Mouse (Mus musculus) 3T3-L1 (cell line): ENCODE measurements around the gene Schip1.
A peak's percentile ranks its signal among the peaks of the same experiment; 100 is the strongest.

Experiments
- DNase-seq: peaks from one replicate; pipeline ENCODE4 v3.0.0-alpha.2; 2015; ENCODE audit warnings: low read depth, low spot score

Schip1 gene

DNA sequence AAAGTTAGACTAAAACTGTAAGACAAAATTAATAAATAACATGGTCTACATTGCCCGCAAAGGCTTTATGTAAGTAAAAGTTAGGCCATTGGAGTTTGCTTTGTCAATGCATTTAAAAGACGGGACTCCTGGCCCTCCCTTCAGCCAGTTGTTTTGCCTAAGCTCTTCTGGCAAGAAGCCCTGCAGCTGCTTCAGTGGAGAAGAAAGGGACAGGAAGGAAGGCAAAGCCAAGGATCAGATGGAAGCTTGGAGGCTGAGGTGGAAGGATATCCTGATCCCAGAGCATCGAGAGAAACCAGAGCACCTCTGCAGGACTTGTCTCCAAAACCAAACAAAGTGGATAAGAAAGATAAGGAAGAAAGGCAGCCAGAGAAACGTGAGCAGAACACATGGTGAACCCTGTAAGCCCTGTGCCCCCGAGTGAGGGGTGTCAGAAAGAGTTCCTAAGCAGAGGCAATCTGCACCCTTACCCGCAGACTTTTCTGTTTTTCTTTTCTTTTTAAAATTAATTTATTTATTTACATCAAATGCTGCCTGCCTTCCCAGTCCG is 442.2 kb downstream of the Schip1 start:
- peak; percentile 48 for DNase-seq

- DNase-seq, result peak; percentile 99
Measured at GRCm38 (mm10) chr3:68508629-68509028, 444.0 kb downstream of the Schip1 start.

DNA sequence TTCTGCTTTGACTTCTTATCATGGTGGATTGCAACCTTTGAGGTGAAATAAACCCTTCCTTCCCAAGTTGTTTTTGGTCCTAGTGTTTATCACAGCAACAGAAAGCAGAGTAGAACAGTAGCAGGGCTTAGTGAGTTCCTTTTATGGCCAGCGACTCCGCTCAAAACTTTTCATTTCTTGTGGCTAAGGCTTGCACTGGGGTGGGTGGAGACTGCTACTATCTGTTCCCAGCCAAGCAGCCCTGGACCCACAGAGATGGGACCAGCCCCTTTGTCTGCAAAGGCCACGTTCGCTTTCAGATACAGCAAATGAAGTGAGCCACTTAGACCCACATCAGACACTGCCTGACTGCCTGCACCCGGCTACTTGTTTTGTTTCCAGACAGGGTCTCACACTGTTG is 446.3 kb downstream of the Schip1 start:
- no peak for DNase-seq

DNA sequence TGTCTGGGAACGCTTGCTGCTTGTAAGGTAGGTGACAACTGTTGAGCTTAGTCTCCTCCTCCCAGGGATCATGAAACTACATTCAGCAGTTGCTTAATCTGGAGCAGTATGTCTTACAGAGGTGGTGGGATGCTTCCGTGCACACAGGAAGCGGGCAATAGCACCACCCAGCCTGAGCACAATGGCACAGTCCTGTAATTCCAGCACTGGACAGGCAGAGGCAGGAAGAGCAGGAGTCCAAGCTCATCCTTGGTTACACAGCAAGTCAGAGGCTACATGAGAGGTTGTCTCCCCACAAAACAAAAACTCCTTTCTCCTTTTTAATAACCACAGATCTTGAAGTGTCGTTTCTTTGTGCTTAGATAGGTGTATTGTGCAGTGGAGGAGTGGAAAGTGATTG is 447.1 kb downstream of the Schip1 start:
- no peak for DNase-seq

- DNase-seq, result no peak
Measured at GRCm38 (mm10) chr3:68512327-68512726, 447.7 kb downstream of the Schip1 start.

DNA sequence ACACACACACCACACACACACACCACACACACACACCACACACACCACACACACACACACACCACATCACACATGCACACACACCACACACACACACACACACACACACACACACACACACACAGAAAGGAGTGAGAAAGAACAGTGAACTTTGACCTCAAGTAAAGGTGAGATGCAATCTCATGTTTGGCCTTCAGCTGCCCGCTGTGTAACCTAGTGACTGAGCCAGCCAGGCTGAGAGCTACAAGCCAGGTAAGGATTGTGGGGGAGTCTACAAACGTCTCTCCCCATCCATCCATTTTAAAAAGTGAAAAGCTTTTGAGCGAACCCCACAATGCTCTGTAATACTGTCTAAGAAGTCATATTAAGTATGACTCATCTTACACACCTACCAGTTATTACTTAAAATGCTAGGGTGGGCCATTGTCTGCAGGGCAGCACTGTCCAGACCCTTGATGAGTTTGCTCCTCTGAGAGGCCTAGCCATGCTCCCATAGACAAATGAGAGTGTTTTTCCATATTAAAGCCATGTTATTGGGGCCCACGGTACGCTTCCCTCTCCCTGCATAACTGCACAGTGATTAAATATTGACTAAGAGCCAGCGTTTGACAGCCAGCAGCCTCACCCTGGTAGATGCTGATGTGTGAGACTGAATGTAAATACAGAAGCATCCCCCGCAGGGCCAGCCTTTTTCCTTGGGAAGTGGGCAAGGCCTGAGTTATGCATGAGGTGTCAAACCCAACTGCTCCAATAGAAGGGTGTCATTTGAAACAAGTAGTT is 448.9 kb downstream of the Schip1 start:
- DNase-seq, result no peak

- no peak for DNase-seq
Measured at GRCm38 (mm10) chr3:68514120-68514497, 449.5 kb downstream of the Schip1 start.

DNA sequence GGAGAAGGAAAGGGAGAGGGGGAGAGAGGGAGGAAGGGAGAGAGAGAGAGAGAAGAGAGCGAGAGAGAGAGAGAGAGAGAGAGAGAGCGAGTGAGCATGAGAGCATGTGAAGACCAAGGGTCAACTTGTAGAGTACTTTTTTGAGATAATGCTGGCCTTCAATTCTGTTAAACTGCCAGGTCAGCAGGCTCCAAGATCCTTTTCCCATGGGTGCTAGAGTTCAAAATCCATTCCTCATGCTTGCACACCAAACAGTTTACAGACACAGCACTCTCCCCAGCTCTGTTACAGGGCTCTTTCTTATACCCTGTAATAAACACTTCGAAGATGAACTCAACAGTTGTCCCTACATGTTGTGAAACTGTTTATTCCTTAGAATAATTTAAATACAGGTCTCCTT is 450.1 kb downstream of the Schip1 start:
- no peak for DNase-seq

DNA sequence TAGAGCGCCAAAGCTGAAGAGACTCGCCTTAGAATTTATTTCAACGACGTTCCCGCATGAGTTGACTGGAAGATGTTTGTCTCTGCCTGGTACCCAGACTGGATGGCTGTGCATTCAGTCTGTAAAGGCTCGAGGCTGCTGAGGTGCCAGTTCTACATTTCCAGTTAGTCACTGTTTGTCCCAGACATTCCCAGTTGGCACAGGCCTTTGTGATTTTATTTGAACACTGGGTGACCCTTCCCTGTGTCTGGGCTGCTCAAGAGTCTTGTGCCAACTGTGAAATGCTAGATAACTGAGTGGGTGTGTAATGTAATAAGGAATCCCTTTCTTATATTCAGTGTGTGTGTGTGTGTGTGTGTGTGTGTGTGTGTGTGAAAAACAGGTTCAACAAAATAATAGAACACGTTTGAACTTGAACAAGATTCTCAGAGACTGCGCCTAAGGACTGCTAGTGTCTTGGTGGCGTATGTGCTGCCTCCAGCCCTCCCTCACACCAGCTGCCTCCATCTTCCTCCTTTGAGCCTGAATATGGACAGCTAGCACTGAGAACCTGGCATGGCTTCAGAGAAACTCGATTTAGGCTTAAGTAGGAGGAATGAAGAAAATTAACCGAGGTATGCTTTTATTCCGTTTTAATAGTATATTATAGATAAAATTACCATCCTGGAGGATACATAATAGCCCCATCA is 451.9 kb downstream of the Schip1 start:
- no peak for DNase-seq

GRCm38 (mm10) chr3:68517236-68517635 is 452.6 kb downstream of the Schip1 start:
- DNase-seq, result no peak

DNA sequence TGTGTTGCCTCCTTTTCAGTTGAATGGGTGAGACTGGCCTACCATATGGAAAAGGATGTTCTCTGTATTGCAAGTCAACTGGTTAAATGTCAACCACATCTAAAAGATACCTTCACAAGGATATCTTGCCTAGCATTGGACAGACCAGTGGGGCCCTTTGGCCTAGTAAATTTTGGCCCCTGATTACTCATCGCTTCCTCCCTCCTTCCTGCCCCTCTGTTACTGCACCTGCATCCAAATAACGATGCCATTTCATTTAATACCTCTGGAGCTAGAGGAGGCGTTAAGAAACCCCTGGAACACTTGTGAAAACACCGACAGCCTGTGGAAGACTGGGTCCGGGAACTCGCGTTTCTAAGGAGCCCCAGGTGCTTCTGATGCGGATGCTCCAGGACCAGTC is 453.4 kb downstream of the Schip1 start:
- no peak for DNase-seq

DNA sequence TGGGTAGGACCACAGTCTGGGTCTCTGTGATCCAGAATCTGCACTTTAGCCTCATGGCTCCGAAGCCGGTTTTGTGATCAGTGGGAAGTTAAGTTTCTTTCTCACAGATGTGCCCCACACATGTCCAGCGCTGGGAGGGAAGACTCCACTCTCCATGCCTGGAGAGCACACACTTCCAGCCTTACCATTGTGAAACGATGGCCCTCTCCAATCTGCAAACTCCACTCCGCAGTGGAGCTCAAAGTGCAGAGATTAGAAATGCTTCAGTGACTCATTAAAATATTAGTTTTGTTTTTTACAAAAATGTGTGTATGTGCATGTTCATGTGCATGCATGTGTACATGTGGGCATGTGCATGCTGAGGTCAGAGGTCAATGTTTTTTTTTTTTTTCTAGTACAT is 454.0 kb downstream of the Schip1 start:
- no peak for DNase-seq

- no peak for DNase-seq
Measured at GRCm38 (mm10) chr3:68525361-68525878, 460.8 kb downstream of the Schip1 start.

DNA sequence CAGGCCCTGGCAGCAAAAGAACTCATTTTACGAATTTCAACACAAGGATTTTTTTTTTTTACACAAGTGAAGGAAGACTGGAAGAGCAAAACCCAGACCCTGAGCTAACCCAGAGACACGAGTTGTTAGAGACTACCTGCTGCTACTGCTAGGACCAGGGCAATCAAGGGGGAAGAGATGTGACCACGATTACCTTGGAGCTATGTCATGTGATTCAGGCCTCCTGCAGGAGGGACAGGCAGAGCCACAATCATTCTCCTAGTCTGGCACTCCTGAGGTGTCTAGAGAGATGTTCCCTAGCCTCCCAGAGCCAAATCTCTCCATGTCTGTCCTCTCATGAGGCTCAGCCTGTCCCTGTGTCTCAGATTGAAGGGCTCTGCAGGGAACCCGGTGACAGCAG is 461.8 kb downstream of the Schip1 start:
- DNase-seq, result no peak

DNA sequence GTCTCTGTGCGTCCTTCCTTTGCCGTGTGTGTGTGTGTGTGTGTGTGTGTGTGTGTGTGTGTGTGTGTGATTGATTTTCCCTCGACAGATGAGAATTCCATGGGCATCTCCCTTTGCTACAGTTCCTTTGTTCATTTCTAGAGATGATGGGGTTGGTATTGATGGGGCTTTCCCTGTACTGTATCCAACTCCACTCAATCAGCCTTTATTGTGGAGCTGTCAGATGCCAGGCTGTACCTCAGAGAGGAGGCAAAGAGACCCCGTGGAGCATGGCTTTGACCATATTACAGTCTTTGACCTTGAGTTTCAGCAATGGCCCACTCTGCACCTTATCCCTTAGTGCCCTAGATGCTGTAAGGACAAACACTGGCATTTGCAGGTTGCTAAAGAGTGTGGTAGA is 462.6 kb downstream of the Schip1 start:
- no peak for DNase-seq

DNA sequence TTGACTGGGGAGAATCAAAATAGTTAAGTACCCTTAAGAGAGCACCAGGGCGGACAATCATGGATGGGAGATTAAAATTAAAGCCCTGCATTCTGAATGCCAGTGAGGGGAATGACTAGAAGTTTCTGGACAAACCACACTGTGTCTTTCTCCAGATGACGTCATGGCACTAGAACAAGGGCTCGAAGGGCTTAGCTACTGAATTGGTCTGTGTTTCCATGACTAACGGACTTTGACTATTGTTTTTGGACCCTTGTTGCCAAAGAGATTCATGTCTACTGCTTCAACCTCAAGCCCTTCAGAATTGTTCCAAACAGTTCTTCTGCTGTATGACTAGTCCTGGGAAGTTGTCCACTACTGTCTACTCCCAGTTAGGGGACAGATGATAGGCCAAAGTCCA is 467.3 kb downstream of the Schip1 start:
- DNase-seq, result no peak

DNA sequence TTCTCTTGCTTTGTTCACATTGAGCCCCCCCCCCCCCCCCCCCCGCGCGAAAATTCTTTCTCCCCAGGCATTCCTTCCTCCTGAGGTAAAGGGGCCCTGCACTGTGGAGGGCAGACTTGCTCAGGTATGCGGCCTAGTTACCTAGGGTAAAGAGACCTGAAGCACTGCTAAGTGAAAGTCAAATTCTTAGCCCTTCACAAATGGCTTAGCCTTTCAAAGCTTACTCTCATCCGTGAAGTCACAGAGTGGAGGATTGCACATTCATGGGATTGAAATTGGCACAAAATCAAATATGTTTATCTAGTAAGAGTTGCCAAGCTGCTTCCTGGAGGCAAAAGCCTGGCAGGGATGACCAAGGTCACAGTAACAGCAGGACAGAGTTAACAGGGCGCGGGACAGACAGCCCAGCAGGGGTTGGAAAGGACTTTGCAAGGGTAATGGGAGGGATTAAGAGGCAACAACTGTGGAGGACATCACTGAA is 470.0 kb downstream of the Schip1 start:
- DNase-seq, result peak; percentile 74

DNA sequence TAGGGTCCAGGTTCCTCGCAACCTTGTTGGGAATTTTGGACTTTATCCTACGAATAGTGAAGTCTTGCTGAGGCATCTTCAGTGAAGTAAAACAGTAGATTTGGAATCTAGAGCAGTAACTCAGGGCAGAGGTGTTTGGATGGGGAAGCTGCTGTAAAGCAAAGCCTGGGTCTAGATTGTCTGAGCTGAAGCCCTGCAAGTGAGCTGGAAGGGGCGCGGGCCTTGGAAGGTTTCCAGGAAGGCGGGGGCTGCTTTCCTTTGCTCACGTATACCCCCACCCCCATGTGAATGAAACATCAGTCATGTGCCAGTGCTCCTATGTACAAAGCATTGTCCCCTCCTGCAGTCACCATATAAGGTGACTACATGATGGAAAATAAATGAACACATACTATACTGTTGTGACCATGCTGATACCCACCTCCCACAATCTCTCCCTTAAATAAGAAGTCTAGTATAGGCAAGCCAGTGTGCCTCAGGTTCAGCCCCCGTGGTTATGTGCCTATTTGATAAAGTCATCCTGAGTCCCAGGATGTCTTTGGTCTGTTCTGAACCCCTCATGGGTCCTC is 470.6 kb downstream of the Schip1 start:
- no peak for DNase-seq

- no peak for DNase-seq
Measured at GRCm38 (mm10) chr3:68536071-68536470, 471.5 kb downstream of the Schip1 start.

DNA sequence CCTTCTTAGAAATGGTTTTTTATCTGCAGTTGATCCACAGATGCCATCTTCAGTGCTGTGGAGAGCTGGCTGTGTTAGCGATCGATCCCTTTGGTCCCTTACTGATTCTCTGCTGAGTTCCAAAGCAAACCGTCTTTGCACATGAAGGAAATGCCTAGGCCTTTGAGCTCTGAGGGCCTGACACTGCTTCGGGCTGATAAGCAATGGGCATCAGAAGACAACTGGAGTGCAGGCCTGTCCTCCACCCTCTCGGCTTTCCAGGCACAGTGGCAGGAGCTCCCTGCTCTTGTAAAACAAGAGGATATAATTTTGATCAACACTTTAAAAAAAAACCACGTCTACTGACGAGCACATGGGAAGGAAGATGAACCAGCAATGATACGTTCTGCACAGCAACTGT is 477.1 kb downstream of the Schip1 start:
- DNase-seq, result no peak

DNA sequence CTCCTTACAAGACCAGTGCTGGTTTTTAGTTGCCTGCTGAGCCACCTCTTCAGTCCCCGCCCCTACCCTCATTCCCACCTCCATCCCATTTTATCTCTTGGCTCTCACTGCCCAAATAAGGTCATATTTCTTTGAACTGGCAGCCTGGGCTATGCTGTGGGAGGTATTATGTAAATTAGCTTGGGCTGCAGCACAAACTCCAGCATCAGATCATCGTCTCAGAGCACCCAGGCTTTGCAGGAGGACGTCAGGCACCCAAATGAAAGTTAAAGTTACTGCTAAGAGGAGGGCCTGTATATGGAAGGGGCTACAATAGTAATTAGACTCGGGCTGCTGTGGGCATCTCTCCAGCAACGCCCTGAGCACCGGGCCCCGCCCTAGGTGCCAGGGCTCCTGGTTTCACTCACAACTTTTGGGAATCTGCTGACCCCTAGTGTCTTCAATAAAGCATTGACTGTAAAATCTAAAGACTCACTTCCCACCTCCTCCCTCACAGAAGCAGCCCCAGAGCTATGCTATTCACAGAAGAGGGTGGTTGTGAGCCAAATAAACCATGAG is 478.4 kb downstream of the Schip1 start:
- peak; percentile 89 for DNase-seq

DNA sequence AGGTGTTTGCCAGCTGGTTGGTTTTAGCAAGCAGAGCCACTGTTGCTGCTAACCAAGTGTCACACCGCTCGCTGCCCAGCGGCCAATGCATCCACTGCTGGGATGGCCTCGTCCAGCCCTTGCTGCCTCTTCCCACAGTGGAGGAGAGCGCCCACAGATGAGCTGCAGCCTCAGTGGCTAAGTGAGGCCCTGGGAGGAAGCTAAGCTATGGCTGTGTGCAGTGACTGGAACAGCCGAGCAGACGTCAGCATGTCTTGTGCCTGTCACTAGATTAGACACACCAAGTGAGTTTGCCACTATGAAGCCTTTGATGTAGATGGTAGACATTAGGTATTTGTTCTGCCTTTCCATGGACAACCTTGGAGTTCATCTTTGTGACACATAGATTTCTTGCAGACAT is 480.2 kb downstream of the Schip1 start:
- DNase-seq, result no peak
